Mouse (Mus musculus) CH12.LX (cell line): ENCODE measurements at regions not wholly inside any gene's neighbourhood (a gene's known extent, or its start where the extent isn't known, plus 50 kb on each side); places are given as distances from the start of the nearest gene placed in this dataset.

Experiments
- DNase-seq: peaks from one replicate; pipeline ENCODE4 v3.0.0-alpha.2; 2013; ENCODE audit errors: extremely low read depth
- H3K27ac ChIP-seq: 2 replicates; pipeline ENCODE4 v1.5.1; 2012; ENCODE audit warnings: low read depth, mild to moderate bottlenecking, control low read depth, moderate library complexity; ENCODE audit not compliant: insufficient read depth
- H3K27me3 ChIP-seq: replicated peaks from 2 replicates; pipeline ENCODE3; 2012; ENCODE audit warnings: inconsistent platforms
- H3K36me3 ChIP-seq, 2 experiments: replicated peaks in 1 of 2; 2 replicates each; pipeline versions ENCODE3 to v1.6.1; 2012; ENCODE audit warnings: inconsistent platforms in 1 of 2, low read length in 1 of 2, mild to moderate bottlenecking in 1 of 2, mixed read lengths in 1 of 2, moderate library complexity in 1 of 2; ENCODE audit not compliant: control insufficient read depth in 1 of 2, insufficient read depth in 1 of 2
- H3K4me1 ChIP-seq, 2 experiments: 2 replicates each; pipeline ENCODE4 v1.6.1; 2012; ENCODE audit warnings: inconsistent platforms in 1 of 2, moderate library complexity in 1 of 2; ENCODE audit not compliant: insufficient read depth in 2 of 2, control insufficient read depth in 1 of 2
- H3K4me2 ChIP-seq: 2 replicates; pipeline ENCODE4 v1.6.1; 2012; ENCODE audit warnings: low read depth, mild to moderate bottlenecking, control low read depth; ENCODE audit not compliant: poor library complexity, insufficient read depth, severe bottlenecking
- H3K4me3 ChIP-seq, 3 experiments: fragments of 150-350 bp in 1 of 3; sonication (generic) in 1 of 3; replicated peaks in 1 of 3; 2 replicates each; pipeline versions ENCODE3 to v1.5.1; 2011 to 2012; ENCODE audit warnings: low read depth in 2 of 3, low read length in 2 of 3, mild to moderate bottlenecking in 2 of 3, moderate library complexity in 2 of 3, control low read depth in 1 of 3, improper control_type of control experiment in 1 of 3, inconsistent platforms in 1 of 3, mixed read lengths in 1 of 3; ENCODE audit not compliant: poor library complexity in 1 of 3
- H3K79me2 ChIP-seq: replicated peaks from 2 replicates; pipeline ENCODE4 v1.6.1; 2012; ENCODE audit warnings: mild to moderate bottlenecking, moderate library complexity; ENCODE audit not compliant: control insufficient read depth, poor library complexity, insufficient read depth, severe bottlenecking; ENCODE audit errors: extremely low read depth
- H3K9ac ChIP-seq: 2 replicates; pipeline ENCODE4 v1.6.1; 2012; ENCODE audit warnings: low read depth, mild to moderate bottlenecking, control low read depth, moderate library complexity; ENCODE audit not compliant: insufficient read depth
- H3K9me3 ChIP-seq: replicated peaks from 2 replicates; pipeline ENCODE3; 2012; ENCODE audit warnings: low read length, inconsistent platforms, mixed read lengths
- CHD2 ChIP-seq: IDR thresholded peaks from 2 replicates; pipeline ENCODE4 v1.6.1; 2011; ENCODE audit warnings: low read length, improper control_type of control experiment
- CTCF ChIP-seq, 2 experiments: IDR thresholded peaks in 1 of 2; conservative IDR thresholded peaks in 1 of 2; 2 replicates each; pipeline ENCODE4 v1.5.1; 2011 to 2012; ENCODE audit warnings: low read depth in 2 of 2, low read length in 2 of 2, improper control_type of control experiment in 1 of 2, inconsistent platforms in 1 of 2, mild to moderate bottlenecking in 1 of 2, moderate library complexity in 1 of 2
- EP300 ChIP-seq: IDR thresholded peaks from 2 replicates; pipeline ENCODE4 v1.6.1; 2011; ENCODE audit warnings: low read length, improper control_type of control experiment
- ETS1 ChIP-seq: conservative IDR thresholded peaks from 2 replicates; pipeline ENCODE4 v1.6.1; 2012; ENCODE audit warnings: low read depth, mild to moderate bottlenecking, inconsistent platforms, low read length, improper control_type of control experiment, moderate library complexity
- GABPA ChIP-seq: IDR thresholded peaks from 2 replicates; pipeline ENCODE4 v1.6.1; 2012; ENCODE audit warnings: low read depth, low read length, improper control_type of control experiment, inconsistent platforms; ENCODE audit not compliant: insufficient replicate concordance
- IRF4 ChIP-seq: IDR thresholded peaks from 2 replicates; pipeline ENCODE4 v1.6.1; 2014; ENCODE audit warnings: low read depth, mild to moderate bottlenecking, inconsistent platforms, low read length, improper control_type of control experiment
- JUN ChIP-seq: IDR thresholded peaks from 2 replicates; pipeline ENCODE4 v1.6.1; 2011; ENCODE audit warnings: low read depth, mild to moderate bottlenecking, low read length, improper control_type of control experiment, moderate library complexity; ENCODE audit not compliant: insufficient read depth
- MAX ChIP-seq: IDR thresholded peaks from 2 replicates; pipeline ENCODE4 v1.6.1; 2011; ENCODE audit warnings: low read length, improper control_type of control experiment
- MAZ ChIP-seq: IDR thresholded peaks from 2 replicates; pipeline ENCODE4 v1.6.1; 2012; ENCODE audit warnings: low read depth, mild to moderate bottlenecking, inconsistent platforms, low read length, improper control_type of control experiment, moderate library complexity
- MEF2A ChIP-seq: IDR thresholded peaks from 2 replicates; pipeline ENCODE4 v1.6.1; 2014; ENCODE audit warnings: low read depth, mild to moderate bottlenecking, inconsistent platforms, low read length, improper control_type of control experiment, borderline replicate concordance
- MYC ChIP-seq: IDR thresholded peaks from 2 replicates; pipeline ENCODE4 v1.6.1; 2011; ENCODE audit warnings: low read depth, mild to moderate bottlenecking, improper control_type of control experiment, low read length
- PAX5 ChIP-seq: IDR thresholded peaks from 2 replicates; pipeline ENCODE4 v1.6.1; 2012; ENCODE audit warnings: low read length, inconsistent platforms, mixed read lengths
- POLR2A ChIP-seq: IDR thresholded peaks from 2 replicates; pipeline ENCODE4 v1.6.1; 2011; ENCODE audit warnings: low read depth, mild to moderate bottlenecking, improper control_type of control experiment, low read length
- RAD21 ChIP-seq: IDR thresholded peaks from 2 replicates; pipeline ENCODE4 v1.6.1; 2011; ENCODE audit warnings: low read depth, mild to moderate bottlenecking, low read length, improper control_type of control experiment, moderate library complexity
- RCOR1 ChIP-seq: conservative IDR thresholded peaks from 2 replicates; pipeline ENCODE4 v1.6.1; 2012; ENCODE audit warnings: low read depth, mild to moderate bottlenecking, inconsistent platforms, low read length, improper control_type of control experiment
- SMC3 ChIP-seq: IDR thresholded peaks from 2 replicates; pipeline ENCODE4 v1.6.1; 2011; ENCODE audit warnings: low read depth, low read length, improper control_type of control experiment
- TBP ChIP-seq: conservative IDR thresholded peaks from 2 replicates; pipeline ENCODE4 v1.6.1; 2011; ENCODE audit warnings: low read depth, low read length, improper control_type of control experiment
- ZC3H11A ChIP-seq: IDR thresholded peaks from 2 replicates; pipeline ENCODE4 v1.6.1; 2012; ENCODE audit warnings: low read depth, mild to moderate bottlenecking, inconsistent platforms, low read length, improper control_type of control experiment
- ZKSCAN1 ChIP-seq: IDR thresholded peaks from 2 replicates; pipeline ENCODE4 v1.6.1; 2012; ENCODE audit warnings: low read depth, inconsistent platforms, low read length, improper control_type of control experiment, borderline replicate concordance
- dilution Hi-C: fragments of 300-500 bp; cut with MboI; formaldehyde crosslinking; loops from 2 replicates; pipeline ENCODE4 v1.14.3; 2020; ENCODE audit warnings: low sequenced_read_pairs; ENCODE audit not compliant: extremely low pct_unique_long_range_greater_than_20kb, extremely low pct_ligation_motif_present
- in situ Hi-C: fragments of 300-500 bp; cut with MboI; formaldehyde crosslinking; loops from 3 replicates; pipeline ENCODE4 v1.14.3; 2019; ENCODE audit warnings: low sequenced_read_pairs, low pct_ligation_motif_present, low pct_unique_long_range_greater_than_20kb, mixed read lengths

DNA sequence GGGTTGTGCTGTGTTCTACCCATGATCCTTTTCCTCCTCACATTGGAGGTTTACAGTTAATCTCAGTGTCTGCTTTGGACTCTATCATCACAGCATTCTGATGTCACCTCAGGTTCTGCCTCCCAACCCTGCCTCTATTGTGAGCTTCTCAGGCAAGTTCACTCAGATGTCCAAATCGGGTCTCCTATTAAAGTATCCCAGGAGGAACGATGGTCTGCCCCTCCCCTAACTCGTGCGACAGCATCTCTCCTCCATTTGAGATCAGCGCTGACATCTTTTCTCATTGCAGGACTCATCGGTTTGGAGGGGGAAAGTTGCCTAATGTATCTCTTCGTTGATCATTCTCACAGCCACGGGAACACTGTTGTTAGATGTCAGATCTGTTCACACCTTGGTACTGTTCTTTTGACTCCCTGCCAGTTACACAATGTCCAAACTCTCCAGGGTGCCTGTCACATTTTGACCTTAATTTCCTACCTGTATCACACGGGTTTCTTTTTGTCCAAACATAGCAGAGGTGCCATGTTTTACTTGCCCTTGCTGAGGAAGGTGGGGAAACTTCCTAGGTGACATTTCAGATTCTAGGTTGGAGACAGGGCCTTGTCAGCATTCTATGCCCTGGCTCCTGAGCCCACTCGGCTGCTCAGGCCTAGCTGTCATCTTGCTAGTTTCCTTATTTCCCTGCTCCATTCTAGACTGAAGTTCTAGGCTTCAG is 303.3 kb downstream of the Fut8 start:
- no peaks in the 10 kb centered on the region for H3K9me3 ChIP-seq
- H3K4me1 ChIP-seq, result peaks cover 14 to 36% of the 10 kb centered on the region in 2 experiments
- in situ Hi-C loops, result loop anchor here (25.0 kb wide), 2 partner anchors 279 to 554 kb away; no protein-coding TSS in a partner anchor
- no peak for TF ChIP-seq JUN
- TF ChIP-seq CTCF (conservative IDR thresholded peaks at IDR 0.05 in 1 of 2, IDR thresholded peaks at IDR 0.05 in 1 of 2; ENCODE audit: low read depth in 2 of 2, low read length in 2 of 2), result no peak
- TF ChIP-seq, all 38 proteins: peak for 0
- no peak for DNase-seq
- dilution Hi-C loops, result no loop called here
- H3K4me2 ChIP-seq, result no peak overlapping the region
- no peaks in the 10 kb centered on the region for H3K79me2 ChIP-seq
- H3K9ac ChIP-seq, result no peak overlapping the region
- H3K36me3 ChIP-seq, result no peaks in the 10 kb centered on the region
- H3K4me3 ChIP-seq, result no peak overlapping the region
- H3K27me3 ChIP-seq, result peaks cover 2% of the 10 kb centered on the region
- no peak overlapping the region for H3K27ac ChIP-seq

DNA sequence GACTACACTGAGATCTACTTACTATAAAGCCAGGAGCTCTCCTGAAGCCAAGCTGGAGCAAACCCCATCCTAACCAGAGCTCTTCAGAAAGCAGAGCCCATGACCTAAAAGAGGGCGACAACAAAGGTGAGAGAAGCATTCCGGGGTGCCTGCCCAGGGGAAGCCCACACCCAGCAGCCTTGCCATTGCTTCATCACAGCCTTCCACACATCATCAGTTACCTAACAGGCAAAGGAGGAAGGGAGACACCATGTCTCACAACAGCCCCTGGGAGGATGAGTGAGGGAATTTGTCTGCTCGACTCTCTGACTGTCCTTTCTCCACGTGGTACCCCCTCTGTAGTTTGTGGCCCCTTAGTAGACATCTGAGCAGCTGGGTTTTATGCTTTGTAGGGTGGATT is 303.9 kb downstream of the Fut8 start:
- in situ Hi-C loops (loop anchor here (25.0 kb wide), 2 partner anchors 280 to 555 kb away; no protein-coding TSS in a partner anchor), dilution Hi-C loops (no loop called here)
- Histone ChIP-seq H3K4me1 (peaks cover 14 to 33% of the 10 kb centered on the region in 2 experiments), H3K4me3 (no peak overlapping the region), H3K27me3 (peaks cover 2% of the 10 kb centered on the region), H3K9ac (no peak overlapping the region), H3K4me2 (no peak overlapping the region), H3K9me3 (no peaks in the 10 kb centered on the region), H3K36me3 (no peaks in the 10 kb centered on the region), H3K27ac (no peak overlapping the region), H3K79me2 (no peaks in the 10 kb centered on the region)
- TF ChIP-seq MAZ (no peak), EP300 (no peak), RCOR1 (no peak), PAX5 (no peak), ZKSCAN1 (no peak), CHD2 (no peak), TBP (no peak), ZC3H11A (no peak), ETS1 (no peak), MEF2A (no peak), MAX (no peak), GABPA (no peak), POLR2A (no peak), SMC3 (no peak), MYC (no peak), CTCF (conservative IDR thresholded peaks at IDR 0.05 in 1 of 2, IDR thresholded peaks at IDR 0.05 in 1 of 2; ENCODE audit: low read depth in 2 of 2, low read length in 2 of 2) (no peak), IRF4 (no peak), RAD21 (no peak)
- DNase-seq, result no peak
